Mouse (Mus musculus) layer of hippocampus, postnatal 10 days (tissue): ENCODE data around the gene Camk2n1. TPM values are rescaled to one million over a fixed set of nuclear protein-coding genes. Genes with fewer than 3 reads are reported as not detected.
A peak's percentile ranks its signal among the peaks of the same experiment; 100 is the strongest.

Experiments
- DNase-seq, 2 experiments: peaks; one replicate each; pipeline ENCODE4 v3.0.0; 2021; ENCODE audit warnings: low spot score in 2 of 2
- total RNA-seq, 2 experiments: library from RNA; stranded (reverse); gene quantifications; 2 replicates each; pipeline ENCODE4 v1.2.3; 2021

The Camk2n1 gene
- total RNA-seq, 2 experiments from 2014 or later, result 161 to 168 TPM

GRCm38 (mm10) chr4:138463832-138464487, 9.8 kb downstream of the Camk2n1 start:
- DNase-seq, result peak; percentile 81 to 84

DNA sequence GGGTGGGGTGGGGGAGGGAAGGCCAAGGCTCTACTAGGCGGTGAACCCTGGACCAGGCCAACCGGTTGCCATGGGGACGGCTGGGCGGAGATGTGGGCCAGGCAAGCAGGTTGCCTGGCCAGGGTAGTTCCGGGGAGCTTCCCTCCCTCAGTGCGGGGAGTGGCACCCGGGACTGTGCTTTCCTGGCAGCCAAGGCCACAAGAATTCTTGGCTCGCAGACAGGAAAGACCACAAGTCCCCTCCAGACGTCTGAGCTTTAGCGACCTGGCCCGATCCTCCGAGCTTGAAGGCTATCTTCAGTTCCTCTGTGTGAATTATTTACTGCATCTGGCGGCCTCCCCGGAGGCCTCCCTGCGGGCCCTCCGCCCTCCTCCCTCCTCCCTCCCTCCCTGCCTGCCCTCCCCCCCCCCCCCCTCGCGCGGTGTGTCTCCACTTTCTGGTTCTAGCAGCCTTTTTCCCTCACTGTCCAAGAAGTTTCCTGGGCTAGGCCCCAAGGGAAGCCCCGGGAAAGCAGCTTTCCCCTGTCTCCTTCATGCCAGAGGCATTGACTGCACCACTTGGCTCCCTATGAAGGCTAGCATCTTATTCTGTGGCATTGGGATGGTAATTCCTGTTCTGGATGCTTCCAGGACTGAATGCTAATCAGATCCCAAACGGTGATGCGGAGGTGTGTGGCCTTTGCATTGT, 10.7 kb downstream of the Camk2n1 start:
- peak; percentile 63 to 77 for DNase-seq

GRCm38 (mm10) chr4:138465446-138465845, 11.3 kb downstream of the Camk2n1 start:
- no peak for DNase-seq

- no peak for DNase-seq
These were observed 12.6 kb downstream of the Camk2n1 start for GRCm38 (mm10) chr4:138466690-138467089.

DNA sequence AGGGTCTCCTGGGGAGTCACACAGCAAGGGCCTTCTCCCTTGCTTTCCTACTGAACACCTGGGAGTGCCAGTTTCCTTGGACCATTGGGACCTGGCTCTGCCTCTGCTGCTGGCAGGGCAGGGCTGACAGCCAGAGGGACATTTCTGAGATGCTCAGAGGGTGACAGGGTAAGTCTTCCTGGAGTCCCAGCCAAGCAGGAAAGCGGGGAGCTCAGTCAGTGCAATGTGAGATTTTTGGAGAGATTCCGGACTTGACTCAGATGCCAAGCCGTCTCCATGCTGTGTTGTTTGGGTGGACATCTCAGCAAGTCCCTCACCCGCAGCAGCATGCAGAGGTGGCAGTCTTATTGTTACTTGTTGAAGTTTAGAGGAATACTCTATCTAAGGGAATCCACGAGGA, 13.3 kb downstream of the Camk2n1 start:
- DNase-seq, result no peak

DNA sequence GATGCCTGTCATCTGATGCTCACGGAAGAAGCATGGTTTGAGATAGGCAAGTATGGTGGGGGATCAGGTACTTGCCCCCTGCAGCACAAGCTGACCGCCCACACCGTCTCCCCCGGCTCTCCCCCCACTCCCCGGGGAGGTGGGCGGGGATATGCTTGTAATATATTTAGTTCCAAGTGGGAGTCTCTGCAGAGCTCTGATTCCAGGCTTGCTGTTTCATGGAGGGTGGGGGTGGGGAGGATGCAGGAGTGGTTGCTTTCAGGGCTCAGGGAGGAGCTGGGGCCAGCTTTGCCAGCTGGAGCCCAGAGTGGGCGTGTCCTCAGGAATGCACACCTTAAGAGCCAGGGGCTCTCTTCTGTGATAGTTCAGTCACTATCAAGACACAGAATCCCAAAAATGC, 15.0 kb downstream of the Camk2n1 start:
- DNase-seq, result no peak

DNA sequence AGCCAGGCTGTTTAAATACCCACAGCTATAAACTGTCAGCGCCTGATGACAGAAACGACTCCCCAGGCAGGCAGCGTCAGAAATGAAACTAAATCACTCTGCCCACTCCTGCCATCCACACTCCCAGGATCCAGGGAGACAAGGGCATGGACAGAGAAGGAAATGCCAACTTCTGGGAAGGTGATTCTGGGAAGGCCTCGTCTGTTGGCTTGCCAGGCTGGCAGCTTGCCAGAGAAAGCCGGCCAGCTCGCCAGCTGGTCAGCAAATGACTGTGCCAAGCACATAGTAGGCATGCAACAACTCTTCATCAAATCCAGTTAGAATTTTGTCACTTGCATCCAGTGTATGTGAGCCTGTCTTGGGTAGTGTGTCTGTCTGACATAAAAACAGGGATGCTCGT, 17.1 kb downstream of the Camk2n1 start:
- DNase-seq, result no peak

- no peak for DNase-seq
These were observed 25.5 kb downstream of the Camk2n1 start for GRCm38 (mm10) chr4:138479595-138479994.

DNA sequence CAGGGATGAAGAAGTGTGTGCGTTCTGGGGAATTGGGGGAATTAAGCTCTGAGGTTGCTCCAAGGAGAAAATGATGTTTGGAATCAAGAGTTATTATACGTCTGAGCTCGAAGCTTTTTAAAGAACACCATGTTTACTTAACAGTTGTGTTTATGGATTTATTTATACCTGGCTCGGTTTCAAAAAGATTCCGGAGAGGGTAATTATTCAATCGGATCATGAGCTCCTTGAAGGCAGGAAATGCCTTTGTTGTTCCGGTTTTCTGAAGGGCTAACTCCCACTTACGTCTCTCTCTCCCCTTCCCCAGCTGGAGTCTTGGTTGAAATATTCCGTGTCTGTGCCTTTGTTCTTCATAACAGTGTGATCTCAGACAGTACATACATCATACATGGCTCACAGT, 26.8 kb downstream of the Camk2n1 start:
- DNase-seq, result no peak

- DNase-seq, result no peak
These were observed 28.6 kb downstream of the Camk2n1 start for GRCm38 (mm10) chr4:138482721-138483120.

GRCm38 (mm10) chr4:138488241-138488640, 34.1 kb downstream of the Camk2n1 start:
- DNase-seq, result no peak

DNA sequence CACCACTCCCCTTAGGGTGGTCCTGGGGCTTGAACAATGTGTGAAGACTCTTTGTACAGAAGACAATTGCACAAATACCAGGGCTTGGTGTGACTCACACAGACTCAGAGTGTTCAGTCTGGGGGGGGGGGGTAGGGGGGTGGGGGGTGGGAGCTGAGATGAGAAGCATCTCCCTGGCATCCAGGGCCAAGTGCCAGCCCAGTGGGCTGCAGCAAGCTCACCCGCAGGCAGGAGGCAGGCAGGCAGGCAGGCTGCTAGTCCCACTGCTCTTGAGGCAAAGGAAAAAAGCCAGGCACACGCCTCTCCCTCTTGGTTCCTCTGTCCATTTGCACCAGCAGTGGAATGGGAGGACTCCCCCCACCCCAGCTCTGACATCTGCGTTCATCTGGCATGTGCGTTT, 37.0 kb downstream of the Camk2n1 start:
- DNase-seq, result no peak

GRCm38 (mm10) chr4:138493161-138494001, 39.3 kb downstream of the Camk2n1 start:
- DNase-seq, result peak in 1 of 2 experiments; percentile 45

DNA sequence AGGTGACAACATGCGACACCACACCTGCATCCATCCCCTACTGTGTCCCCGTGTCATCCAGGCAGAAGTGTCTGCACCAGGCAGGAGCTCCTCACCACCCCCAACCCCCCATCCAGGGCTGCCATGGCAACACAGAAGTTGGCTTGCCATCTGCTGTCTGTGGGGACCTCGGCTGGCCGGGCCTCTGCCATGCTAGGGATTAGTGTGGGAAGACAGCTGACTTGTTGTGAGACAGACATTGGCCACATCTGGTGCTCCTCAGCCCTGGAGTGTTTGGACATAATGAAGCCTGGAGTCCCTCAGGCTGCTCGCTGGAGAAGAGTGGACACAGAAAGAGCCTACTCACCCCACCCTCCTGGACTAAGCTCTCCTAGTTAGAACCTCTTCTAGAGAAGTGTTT, 40.8 kb downstream of the Camk2n1 start:
- peak; percentile 63 to 65 for DNase-seq

- no peak for DNase-seq
These were observed 41.7 kb downstream of the Camk2n1 start for GRCm38 (mm10) chr4:138495775-138496174.

- no peak for DNase-seq
These were observed 42.8 kb downstream of the Camk2n1 start for GRCm38 (mm10) chr4:138496746-138497520.

DNA sequence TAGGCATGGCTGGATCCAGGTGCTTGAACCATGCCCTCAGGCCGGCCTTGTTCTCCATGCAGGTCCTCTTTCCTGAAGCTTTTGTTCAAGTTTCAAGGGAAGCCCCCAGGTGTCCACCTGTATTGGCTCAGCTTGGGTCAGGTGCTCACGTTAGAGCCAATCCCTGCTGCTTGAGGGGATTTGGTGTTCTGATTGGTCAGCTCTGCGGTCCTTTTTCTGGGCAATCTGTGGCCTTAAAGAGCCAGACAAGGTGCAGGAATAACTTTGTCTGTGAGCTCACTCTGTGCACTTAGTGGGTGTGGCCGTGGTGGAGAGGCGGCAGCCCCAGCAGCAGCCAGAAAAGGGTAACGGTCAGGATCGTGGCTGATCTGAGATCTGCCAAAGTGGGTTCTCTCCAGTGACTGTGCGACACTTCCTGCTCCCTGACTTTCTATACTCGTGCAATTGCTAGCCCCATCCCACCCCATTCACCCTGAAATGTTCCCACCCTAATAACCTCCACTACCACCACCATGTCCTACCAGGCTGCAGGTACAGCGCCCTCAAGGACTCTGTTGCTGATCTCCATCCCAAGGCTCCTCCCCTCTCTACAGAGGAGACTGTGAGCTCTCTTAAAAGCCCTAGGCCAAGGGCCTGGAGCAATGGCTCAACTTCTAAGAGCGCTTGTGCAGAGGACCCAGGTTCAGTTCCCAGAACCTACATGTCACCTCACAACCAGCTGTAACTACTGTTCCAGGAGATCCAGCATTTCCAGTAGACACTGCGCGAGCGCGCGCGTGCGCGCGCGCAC, 45.9 kb downstream of the Camk2n1 start:
- DNase-seq, result no peak

- no peak for DNase-seq
These were observed 46.9 kb downstream of the Camk2n1 start for GRCm38 (mm10) chr4:138501048-138501447.

GRCm38 (mm10) chr4:138504632-138505101, 50.6 kb downstream of the Camk2n1 start:
- DNase-seq, result peak; percentile 80 to 82

- peak; percentile 82 to 85 for DNase-seq
These were observed 51.2 kb downstream of the Camk2n1 start for GRCm38 (mm10) chr4:138505171-138505870.
